Mouse (Mus musculus) stomach, postnatal 0 days (tissue): ENCODE measurements around the gene Src.

Experiments
- CTCF ChIP-seq: IDR thresholded peaks from 2 replicates; pipeline ENCODE4 v1.5.1; 2016; ENCODE audit warnings: antibody characterized with exemption, low read depth, mild to moderate bottlenecking, moderate library complexity
- EP300 ChIP-seq: optimal IDR thresholded peaks from 2 replicates; pipeline ENCODE3; 2016; ENCODE audit warnings: antibody characterized with exemption

- TF ChIP-seq CTCF: no peak
- no peak for TF ChIP-seq EP300
Measured at GRCm38 (mm10) chr2:157482729-157483128, 64.5 kb downstream of the Src start.
